8 mouse cellular contexts compared by ENCODE assay signal in the genomic region with DNA sequence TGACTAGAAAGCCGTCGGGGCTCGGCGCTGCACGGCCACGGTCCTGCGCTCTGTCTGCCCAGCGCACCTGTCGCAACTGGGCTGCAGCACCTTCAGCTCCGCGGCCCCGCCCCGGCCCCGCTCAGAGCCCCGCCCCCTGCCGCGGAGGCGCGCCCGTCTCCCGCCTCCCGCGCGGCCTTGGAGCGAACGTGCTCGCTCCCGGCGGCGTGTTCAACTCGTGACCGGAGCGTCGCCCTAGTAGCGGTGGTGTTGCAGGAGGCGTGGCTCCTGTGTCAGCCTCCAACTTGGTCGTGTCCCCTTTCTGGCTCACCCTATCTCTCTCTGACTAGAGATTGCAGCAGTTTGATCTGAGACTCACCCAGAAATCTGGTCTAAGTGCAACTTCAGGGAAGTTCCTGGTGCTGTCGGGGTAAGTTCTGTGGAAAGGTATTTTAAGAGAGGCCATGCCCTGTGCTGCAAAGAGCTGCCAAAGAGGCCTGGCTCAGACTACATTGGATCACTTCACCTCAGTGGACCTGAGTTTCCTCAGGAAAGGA. TPM values are rescaled to one million over a fixed set of nuclear protein-coding genes. Genes with fewer than 3 reads are reported as not detected.
DNase-seq lines count a peak whose midpoint lies in the region; ATAC-seq lines count a peak whose summit lies in the region.

Lima1 (minus strand) TSS at position 123 of the 536 bp plus-strand sequence.

- peak; percentile 67 for DNase-seq in c-Kit-positive CD71-negative TER-119-negative erythroid progenitor cells, embryonic 14.5 days (ENCODE audit: low read depth)
- DNase-seq in forebrain, embryonic 11.5 days (ENCODE audit: low spot score) = peak; percentile 94
- peak; percentile 93 to 96 for DNase-seq in kidney, postnatal 36 days
- DNase-seq in telencephalon, adult 2 months (ENCODE audit: low read depth, low spot score) = peak; percentile 61

- peak within 1 kb of the TSS; percentile 67 for H3K4me3 ChIP-seq in forebrain, embryonic 11.5 days (ENCODE audit: low read depth, low read length)
- peak within 1 kb of the TSS; percentile 85 for H3K4me3 ChIP-seq in heart, embryonic 16.5 days (ENCODE audit: low read length)
- peak within 1 kb of the TSS; percentile 60 for H3K4me3 ChIP-seq in liver, embryonic 15.5 days (replicated peaks)
- peak within 1 kb of the TSS; percentile 67 for H3K4me3 ChIP-seq in neural tube, embryonic 12.5 days

- peak within 1 kb of the TSS; percentile 69 for H3K9ac ChIP-seq in forebrain, embryonic 11.5 days (ENCODE audit: low read length)
- peak within 1 kb of the TSS; percentile 82 for H3K9ac ChIP-seq in heart, embryonic 16.5 days (ENCODE audit: low read length)
- H3K9ac ChIP-seq in liver, embryonic 15.5 days = peak within 1 kb of the TSS; percentile 37; the same call in 1 of the 2 replicates
- peak within 1 kb of the TSS; percentile 61 for H3K9ac ChIP-seq in neural tube, embryonic 12.5 days

- no peak within 1 kb of the TSS for H3K27ac ChIP-seq in forebrain, embryonic 11.5 days (ENCODE audit: low read depth, low read length)
- H3K27ac ChIP-seq in heart, embryonic 16.5 days (ENCODE audit: low read length) = peak within 1 kb of the TSS; percentile 83
- peak within 1 kb of the TSS; percentile 35; the same call in 1 of the 2 replicates for H3K27ac ChIP-seq in liver, embryonic 15.5 days (replicated peaks)
- H3K27ac ChIP-seq in neural tube, embryonic 12.5 days = no peak within 1 kb of the TSS

- ATAC-seq in CD4-positive, CD25-positive, alpha-beta regulatory T cell, adult 4 months = peak; percentile 98
- ATAC-seq in forebrain, embryonic 11.5 days (replicated peaks; ENCODE audit: low FRiP score) = peak; percentile 89
- peak; percentile 96 for ATAC-seq in heart, embryonic 16.5 days (replicated peaks; ENCODE audit: extremely low read depth, insufficient read depth, low FRiP score)
- ATAC-seq in liver, embryonic 15.5 days (ENCODE audit: insufficient read depth) = peak; percentile 79
- ATAC-seq in neural tube, embryonic 12.5 days (ENCODE audit: low FRiP score, low read depth) = peak; percentile 94

- peak within 1 kb of the TSS; percentile 92 for H3K4me2 ChIP-seq in forebrain, embryonic 11.5 days (ENCODE audit: low read depth, low read length, severe bottlenecking)
- peak within 1 kb of the TSS; percentile 99 for H3K4me2 ChIP-seq in heart, embryonic 16.5 days (ENCODE audit: low read depth, low read length)
- peak within 1 kb of the TSS; percentile 69 for H3K4me2 ChIP-seq in liver, embryonic 15.5 days
- peak within 1 kb of the TSS; percentile 97 for H3K4me2 ChIP-seq in neural tube, embryonic 12.5 days (replicated peaks)

- no peaks in the 10 kb centered on the region for H3K9me3 ChIP-seq in forebrain, embryonic 11.5 days (ENCODE audit: control insufficient read depth, low read length)
- H3K9me3 ChIP-seq in heart, embryonic 16.5 days (replicated peaks; ENCODE audit: control insufficient read depth, low read length) = no peaks in the 10 kb centered on the region
- H3K9me3 ChIP-seq in liver, embryonic 15.5 days (replicated peaks) = no peaks in the 10 kb centered on the region
- no peaks in the 10 kb centered on the region for H3K9me3 ChIP-seq in neural tube, embryonic 12.5 days

- 0 out of 2 replicates have a peak, but pooled peaks cover 7% of the 10 kb centered on the region for H3K4me1 ChIP-seq in forebrain, embryonic 11.5 days (replicated peaks; ENCODE audit: control insufficient read depth, insufficient read depth, low read length)
- peaks cover 7% of the 10 kb centered on the region for H3K4me1 ChIP-seq in heart, embryonic 16.5 days (ENCODE audit: control insufficient read depth, insufficient read depth, low read length)
- peaks cover 13% of the 10 kb centered on the region; the same call in 1 of the 2 replicates for H3K4me1 ChIP-seq in liver, embryonic 15.5 days (replicated peaks)
- H3K4me1 ChIP-seq in neural tube, embryonic 12.5 days = peaks cover 2% of the 10 kb centered on the region

- no peaks in the 10 kb centered on the region for H3K27me3 ChIP-seq in forebrain, embryonic 11.5 days (ENCODE audit: control insufficient read depth, insufficient read depth, low read length)
- H3K27me3 ChIP-seq in heart, embryonic 16.5 days (ENCODE audit: control insufficient read depth, insufficient read depth, low read length) = no peaks in the 10 kb centered on the region
- peaks cover 17% of the 10 kb centered on the region; the same call in 1 of the 2 replicates for H3K27me3 ChIP-seq in liver, embryonic 15.5 days
- H3K27me3 ChIP-seq in neural tube, embryonic 12.5 days (replicated peaks) = no peaks in the 10 kb centered on the region; the same call in 1 of the 2 replicates

- no peaks in the 10 kb centered on the region for H3K36me3 ChIP-seq in forebrain, embryonic 11.5 days (ENCODE audit: control insufficient read depth, insufficient read depth, low read length)
- H3K36me3 ChIP-seq in heart, embryonic 16.5 days (ENCODE audit: control insufficient read depth, insufficient read depth) = no peaks in the 10 kb centered on the region
- H3K36me3 ChIP-seq in liver, embryonic 15.5 days (replicated peaks) = no peaks in the 10 kb centered on the region
- no peaks in the 10 kb centered on the region for H3K36me3 ChIP-seq in neural tube, embryonic 12.5 days

- 1% methylated on average over 38 of the region's 38 CpGs for WGBS in forebrain, embryonic 11.5 days
- WGBS in heart, embryonic 16.5 days = under 1% methylated on average over 38 of the region's 38 CpGs
- WGBS in liver, embryonic 15.5 days (ENCODE audit: insufficient replicate concordance) = under 1% methylated on average over 38 of the region's 38 CpGs
- WGBS in neural tube, embryonic 12.5 days = under 1% methylated on average over 37 of the region's 38 CpGs

RNA-seq across cellular contexts. Expression of gene Lima1, which starts in this region (rescaled TPM):
- 1 to 10 TPM; 3.0 to 3.6 TPM for polyA plus RNA-seq in CD4-positive, CD25-positive, alpha-beta regulatory T cell, adult 4 months (2017; shearing (Covaris generic))
- 40.3 and 40.5 TPM in 2 replicates for polyA plus RNA-seq in forebrain, embryonic 11.5 days (2014; fragmentation: Nextera tagmentation; extraction: Ambion mirVana)
- polyA plus RNA-seq in heart, embryonic 16.5 days (2015; fragmentation: Nextera tagmentation; extraction: Ambion mirVana) = 19.9 TPM in 2 replicates
- 10.0 and 10.3 TPM in 2 replicates for polyA plus RNA-seq in liver, embryonic 15.5 days (2015; fragmentation: Nextera tagmentation; extraction: Ambion mirVana)
- polyA plus RNA-seq in neural tube, embryonic 12.5 days (2016; fragmentation: Nextera tagmentation; extraction: Ambion mirVana) = 31.2 and 35.5 TPM in 2 replicates

Comparison
In these comparisons a context has a peak if more than half of its experiments do, and no peak if none do; other contexts are left out.
1. H3K27ac ChIP-seq: peak in heart, embryonic 16.5 days (single experiment) and liver, embryonic 15.5 days (single experiment); none in forebrain, embryonic 11.5 days (single experiment) and neural tube, embryonic 12.5 days (single experiment).
2. Peak in every context shown above with its lines, with median percentiles within 50 percentile points of each other: ATAC-seq, DNase-seq, H3K4me2 ChIP-seq, H3K4me3 ChIP-seq and H3K9ac ChIP-seq.